ENCODE assay signal across 9 mouse cellular contexts in the genomic region with DNA sequence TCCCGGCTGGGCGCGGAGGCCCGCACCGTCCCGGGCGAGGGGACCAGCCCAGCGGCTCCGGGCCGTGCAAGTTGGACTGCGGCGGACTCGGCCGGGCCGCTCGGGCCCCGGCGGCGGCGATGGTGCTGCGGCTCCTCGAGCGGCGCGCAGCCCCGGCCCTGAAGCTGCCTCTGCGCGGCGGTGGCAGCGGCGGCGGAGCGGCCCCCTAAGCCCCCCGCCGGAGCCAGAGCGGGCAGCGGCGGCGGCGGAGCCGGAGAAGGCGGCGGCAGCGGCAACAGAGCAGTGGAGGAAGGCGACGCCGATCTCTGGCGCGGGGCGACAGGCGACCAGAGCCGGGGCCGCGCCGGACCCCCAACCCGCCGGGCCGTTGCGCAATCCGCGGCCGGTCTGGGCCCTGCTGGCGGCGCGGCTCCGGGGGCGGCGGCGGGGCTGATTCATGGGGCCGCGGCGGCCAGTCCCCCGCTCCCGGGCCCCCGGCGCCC.
DNase-seq lines count a peak whose midpoint lies in the region; ATAC-seq and TF ChIP-seq lines count a peak whose summit lies in the region.
"Had no signal": no experiment of that assay in that cellular context is flagged by ENCODE, and none has a peak within 500 bp of the region (broad histone marks: within the 10 kb centered on the region; RNA-seq: fewer than 3 reads in every experiment).

No protein-coding gene starts in this region.

- TF ChIP-seq CTCF in gastrocnemius, adult 2 months (IDR thresholded peaks at IDR 0.05), result no peak
- TF ChIP-seq CTCF in hindbrain, postnatal 0 days (IDR thresholded peaks at IDR 0.05; ENCODE audit: low read depth), result no peak

- DNase-seq in gastrocnemius, adult 2 months, result peak; percentile 35
- DNase-seq in gastrocnemius, adult 8-10 months (ENCODE audit: low spot score in 2 of 2), result no peak
- peak; percentile 30 for DNase-seq in urinary bladder, adult 2 months (ENCODE audit: low spot score)
- no peak for DNase-seq in urinary bladder, postnatal 10 days (ENCODE audit: low spot score)
- peak; percentile 58 for DNase-seq in hindbrain, postnatal 0 days (ENCODE audit: low spot score)
- peak; percentile 74 for DNase-seq in midbrain, embryonic 14.5 days
- DNase-seq in thymus, postnatal 36 days, result no peak

- 3% methylated on average over 34 of the region's 76 CpGs for WGBS in hindbrain, postnatal 0 days
- 1% methylated on average over 29 of the region's 76 CpGs for WGBS in midbrain, embryonic 14.5 days

- peak overlapping the region; percentile 73 for H3K4me3 ChIP-seq in gastrocnemius, adult 2 months
- peak overlapping the region; percentile 77 for H3K4me3 ChIP-seq in hindbrain, postnatal 0 days (ENCODE audit: low read length)
- H3K4me3 ChIP-seq in midbrain, embryonic 14.5 days (replicated peaks; ENCODE audit: low read depth, low read length), result peak overlapping the region; percentile 70

- peak overlapping the region; percentile 65 for H3K4me2 ChIP-seq in hindbrain, postnatal 0 days (ENCODE audit: low read depth, low read length)
- peak overlapping the region; percentile 94 for H3K4me2 ChIP-seq in midbrain, embryonic 14.5 days (ENCODE audit: low read length)

- ATAC-seq in hindbrain, postnatal 0 days, result no peak; the same call in 1 of the 2 replicates
- ATAC-seq in midbrain, embryonic 14.5 days (ENCODE audit: low FRiP score, low TSS enrichment), result no peak; the same call in none of the 2 replicates
- no peak for ATAC-seq in megakaryocyte progenitor cell, adult 5-6 weeks (replicated peaks; ENCODE audit: poor library complexity)

- no peaks in the 10 kb centered on the region for H3K9me3 ChIP-seq in hindbrain, postnatal 0 days (ENCODE audit: low read length)
- no peaks in the 10 kb centered on the region for H3K9me3 ChIP-seq in midbrain, embryonic 14.5 days (ENCODE audit: control insufficient read depth, low read length)

- no peak overlapping the region for H3K27ac ChIP-seq in gastrocnemius, adult 2 months
- peak overlapping the region; percentile 92 for H3K27ac ChIP-seq in hindbrain, postnatal 0 days
- H3K27ac ChIP-seq in midbrain, embryonic 14.5 days (replicated peaks; ENCODE audit: low read depth, low read length), result peak overlapping the region; percentile 87

- no peaks in the 10 kb centered on the region for H3K27me3 ChIP-seq in hindbrain, postnatal 0 days (ENCODE audit: insufficient read depth, low read length)
- H3K27me3 ChIP-seq in midbrain, embryonic 14.5 days (ENCODE audit: control insufficient read depth, insufficient read depth, low read length), result no peaks in the 10 kb centered on the region
- H3K27me3 ChIP-seq: CH12.LX had no signal

- peak overlapping the region; percentile 92 for H3K9ac ChIP-seq in hindbrain, postnatal 0 days (replicated peaks; ENCODE audit: low read length)
- peak overlapping the region; percentile 94 for H3K9ac ChIP-seq in midbrain, embryonic 14.5 days (replicated peaks; ENCODE audit: low read length)

- H3K4me1 ChIP-seq in hindbrain, postnatal 0 days (ENCODE audit: insufficient read depth, low read length), result peaks cover 29% of the 10 kb centered on the region
- H3K4me1 ChIP-seq in midbrain, embryonic 14.5 days (ENCODE audit: control insufficient read depth, insufficient read depth, low read length), result peaks cover 31% of the 10 kb centered on the region

- intact Hi-C loops in gastrocnemius, adult 2 months (cut with DNase I), result loop anchor here (1.0 to 5.0 kb wide), 3 partner anchors 208 to 624 kb away; no protein-coding TSS in a partner anchor

- H3K36me3 ChIP-seq in hindbrain, postnatal 0 days (ENCODE audit: insufficient read depth, low read length), result no peaks in the 10 kb centered on the region
- no peaks in the 10 kb centered on the region for H3K36me3 ChIP-seq in midbrain, embryonic 14.5 days (ENCODE audit: control insufficient read depth, insufficient read depth, low read length)

Comparison
In these comparisons a context has a peak if more than half of its experiments do, and no peak if none do; other contexts are left out.
1. DNase-seq: peak in gastrocnemius, adult 2 months (single experiment), urinary bladder, adult 2 months (single experiment), hindbrain, postnatal 0 days (single experiment) and midbrain, embryonic 14.5 days (single experiment); none in gastrocnemius, adult 8-10 months (0 of 2), urinary bladder, postnatal 10 days (single experiment) and thymus, postnatal 36 days (0 of 2).
2. Peak in every context shown above with its lines, with median percentiles within 50 percentile points of each other: H3K4me3 ChIP-seq.